Mouse (Mus musculus): ENCODE measurements around the gene Wrb.

DNA sequence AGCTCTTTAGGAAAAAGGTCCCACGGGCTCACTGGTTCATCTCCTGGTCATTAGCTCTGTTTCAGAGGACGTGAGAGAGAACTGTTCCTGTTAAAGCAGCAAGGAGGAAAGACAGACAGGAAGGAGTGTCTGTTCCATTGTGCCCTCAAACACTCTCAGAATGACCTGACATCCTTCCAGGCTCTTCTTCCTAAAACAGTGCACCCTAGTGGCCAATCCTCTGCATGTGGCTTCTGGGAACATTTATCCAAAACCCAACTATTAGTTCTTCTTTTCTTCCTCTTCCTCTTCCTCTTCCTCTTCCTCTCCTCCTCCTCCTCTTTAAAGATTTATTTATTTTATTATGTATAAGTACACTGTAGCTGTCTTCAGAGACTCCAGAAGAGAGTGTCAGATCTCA is 42.2 kb upstream of the Wrb start:
- no peak for TF ChIP-seq GATA1 (IDR thresholded peaks at IDR 0.05; ENCODE audit: low read length)
- no peak for TF ChIP-seq TAL1 (IDR thresholded peaks at IDR 0.05; ENCODE audit: low read length)

All from erythroblast, embryonic 14.5 days (primary cell).